Mouse (Mus musculus) liver, embryonic 14.5 days (tissue): ENCODE measurements around the gene Lgals2.

Source experiments
- CTCF ChIP-seq: IDR thresholded peaks from 2 replicates; pipeline ENCODE4 v1.5.1; 2016; ENCODE audit warnings: antibody characterized with exemption, low read depth, control low read depth
- EP300 ChIP-seq: IDR thresholded peaks from 2 replicates; pipeline ENCODE4 v1.6.1; 2016; ENCODE audit warnings: antibody characterized with exemption, low read depth

DNA sequence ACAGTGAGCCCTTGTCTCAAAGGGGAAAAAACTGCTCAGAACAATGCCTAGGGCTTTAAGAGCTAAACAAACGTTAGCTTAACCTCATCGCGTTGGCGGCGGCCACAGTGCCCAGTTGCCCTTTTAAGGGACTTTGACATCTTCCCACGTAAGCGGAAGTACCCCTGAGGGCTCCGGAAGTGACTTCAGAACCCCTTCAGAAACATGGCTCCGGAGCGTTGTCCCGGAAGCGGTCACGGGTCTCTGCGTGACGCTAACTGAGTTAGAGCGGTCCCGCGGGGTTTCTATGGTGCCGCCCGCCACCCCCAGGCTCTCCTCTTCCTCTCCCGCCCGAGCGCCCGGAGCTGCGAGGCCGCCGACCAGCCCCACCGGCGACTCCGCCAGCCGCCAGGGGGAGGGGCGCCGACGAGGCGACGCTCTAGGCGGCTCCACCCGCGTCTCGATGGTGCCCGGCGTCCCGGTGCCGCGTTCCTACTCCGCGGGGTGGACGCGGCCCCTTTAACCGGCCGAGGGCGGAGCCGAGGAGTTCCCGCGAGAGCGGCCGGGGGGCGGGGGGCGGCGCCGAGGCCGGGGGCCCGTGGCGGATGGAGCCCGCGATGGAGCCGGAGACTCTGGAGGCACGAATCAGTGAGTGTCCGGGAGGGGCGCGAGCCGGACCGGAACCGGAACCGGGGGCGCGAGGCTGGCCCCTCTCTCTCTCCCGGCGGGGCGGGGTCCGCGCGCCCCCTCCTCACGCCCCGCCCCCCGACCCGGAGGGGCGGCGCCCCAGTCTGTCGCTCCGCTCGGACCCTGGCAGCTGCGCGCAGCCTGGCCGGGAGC is 21.9 kb upstream of the Lgals2 start, which contains the start of gene Gga1:
- TF ChIP-seq EP300: peak; percentile 51
- TF ChIP-seq CTCF: peak; percentile 29
